Mouse (Mus musculus) E14TG2a.4 (cell line): ENCODE results near the gene Gbp5.
"Not testable (repeated sequence)": the region's sequence is repeated elsewhere in the genome, so short reads cannot be mapped to it uniquely, and the experiment has no call there.

Source experiments
- CTCF ChIP-seq: conservative IDR thresholded peaks from 2 replicates; pipeline ENCODE4 v1.5.1; 2014; ENCODE audit warnings: low read length
- NANOG ChIP-seq: IDR thresholded peaks from 2 replicates; pipeline ENCODE4 v1.6.1; 2014; ENCODE audit warnings: borderline replicate concordance, low read length, mixed read lengths

- TF ChIP-seq CTCF, NANOG: not testable (repeated sequence)
Measured at GRCm38 (mm10) chr3:142567490-142567889, 73.7 kb downstream of the Gbp5 start.
